Mouse (Mus musculus): ENCODE measurements around the gene Adamts7.

GRCm38 (mm10) chr9:90222275-90222674 is 59.4 kb downstream of the Adamts7 start:
- no peak for TF ChIP-seq CTCF (IDR thresholded peaks at IDR 0.05; ENCODE audit: control insufficient read depth, insufficient read depth, insufficient read length)
- TF ChIP-seq MAX (IDR thresholded peaks at IDR 0.05), result no peak
- no peak for TF ChIP-seq USF1 (IDR thresholded peaks at IDR 0.05; ENCODE audit: low read depth)
- no peak for TF ChIP-seq MYOD1 (IDR thresholded peaks at IDR 0.05; ENCODE audit: control insufficient read depth, insufficient read length, low read depth)
- no peak for TF ChIP-seq MYOG (IDR thresholded peaks at IDR 0.05; ENCODE audit: control insufficient read depth, extremely low read depth, insufficient read length)
- TF ChIP-seq FOSL1 (IDR thresholded peaks at IDR 0.05; ENCODE audit: insufficient read depth, low read length, poor library complexity, severe bottlenecking), result no peak
- no peak for TF ChIP-seq CEBPB (IDR thresholded peaks at IDR 0.05; ENCODE audit: low read depth)

Measured in C2C12 (cell line).